In genomic region chr12:76318282-76319212, GRCm38 (mm10) we compare ENCODE assay signal across 8 mouse cellular contexts. TPM values are rescaled to one million over a fixed set of nuclear protein-coding genes. Genes with fewer than 3 reads are reported as not detected.
DNase-seq lines count a peak whose midpoint lies in the region; ATAC-seq and TF ChIP-seq lines count a peak whose summit lies in the region.

No protein-coding gene starts in this region.

- H3K9ac ChIP-seq in kidney, embryonic 16.5 days (replicated peaks; ENCODE audit: low read length), result no peak overlapping the region
- no peak overlapping the region for H3K9ac ChIP-seq in liver, embryonic 15.5 days

- peak overlapping the region; percentile 15; the same call in 1 of the 2 replicates for H3K27ac ChIP-seq in kidney, embryonic 16.5 days (ENCODE audit: low read length)
- H3K27ac ChIP-seq in liver, embryonic 15.5 days (replicated peaks), result peak overlapping the region; percentile 82
- H3K27ac ChIP-seq in spleen, adult 2 months (ENCODE audit: insufficient read depth, low read length), result peak overlapping the region; percentile 82

- H3K9me3 ChIP-seq in kidney, embryonic 16.5 days (ENCODE audit: low read length), result no peaks in the 10 kb centered on the region
- H3K9me3 ChIP-seq in liver, embryonic 15.5 days (replicated peaks), result no peaks in the 10 kb centered on the region

- H3K4me1 ChIP-seq in kidney, embryonic 16.5 days (ENCODE audit: insufficient read depth, low read length), result 0 out of 2 replicates have a peak, but pooled peaks cover 5% of the 10 kb centered on the region
- peaks cover 28% of the 10 kb centered on the region for H3K4me1 ChIP-seq in liver, embryonic 15.5 days (replicated peaks)
- peaks cover 8% of the 10 kb centered on the region; the same call in 1 of the 2 replicates for H3K4me1 ChIP-seq in spleen, adult 2 months (ENCODE audit: control insufficient read depth, insufficient read depth, insufficient read length)

- WGBS in kidney, embryonic 16.5 days, result 56% methylated on average over 9 of the region's 9 CpGs
- WGBS in liver, embryonic 15.5 days (ENCODE audit: insufficient replicate concordance), result 3% methylated on average over 9 of the region's 9 CpGs
- 18% methylated on average over 9 of the region's 9 CpGs for WGBS in spleen, adult 2 months

- no peak for TF ChIP-seq POLR2A in spleen, adult 2 months (IDR thresholded peaks at IDR 0.05; ENCODE audit: low read depth, low read length)

- no peak overlapping the region for H3K4me2 ChIP-seq in kidney, embryonic 16.5 days (replicated peaks; ENCODE audit: low read depth, low read length)
- H3K4me2 ChIP-seq in liver, embryonic 15.5 days, result peak overlapping the region; percentile 58

- no peak for TF ChIP-seq CTCF in spleen, adult 2 months (IDR thresholded peaks at IDR 0.05; ENCODE audit: extremely low read depth, insufficient read depth, insufficient read length, insufficient replicate concordance)

- ATAC-seq in kidney, embryonic 16.5 days (ENCODE audit: low FRiP score, low TSS enrichment), result no peak
- ATAC-seq in liver, embryonic 15.5 days (ENCODE audit: insufficient read depth), result peak; percentile 90

- peaks cover 30% of the 10 kb centered on the region for H3K36me3 ChIP-seq in kidney, embryonic 16.5 days (ENCODE audit: insufficient read depth, low read length)
- H3K36me3 ChIP-seq in liver, embryonic 15.5 days (replicated peaks), result peaks cover 63% of the 10 kb centered on the region
- H3K36me3 ChIP-seq in spleen, adult 2 months (ENCODE audit: control insufficient read depth, insufficient read depth, low read length), result peaks cover 1% of the 10 kb centered on the region; the same call in 1 of the 2 replicates

- H3K4me3 ChIP-seq in kidney, embryonic 16.5 days (ENCODE audit: low read length), result no peak overlapping the region
- H3K4me3 ChIP-seq in liver, embryonic 15.5 days (replicated peaks), result no peak overlapping the region; the same call in 1 of the 2 replicates
- peak overlapping the region; percentile 34; the same call in 1 of the 2 replicates for H3K4me3 ChIP-seq in spleen, adult 2 months (ENCODE audit: extremely low read depth, insufficient read depth, insufficient read length)

- DNase-seq in kidney, adult 8-10 months, result no peak
- peak; percentile 80 for DNase-seq in c-Kit-positive CD71-positive TER-119-positive erythroid progenitor cells, embryonic 14.5 days (ENCODE audit: low spot score)
- peak; percentile 42 to 62 for DNase-seq in spleen, adult 2 months (ENCODE audit: low read depth in 1 of 2, low spot score in 2 of 2)
- DNase-seq in adrenal gland, postnatal 25 days, result no peak
- DNase-seq in urinary bladder, postnatal 4 days (ENCODE audit: low spot score in 2 of 2), result no peak
- DNase-seq in ovary, postnatal 10 days (ENCODE audit: low spot score), result no peak

- H3K27me3 ChIP-seq in kidney, embryonic 16.5 days (ENCODE audit: insufficient read depth, low read length), result no peaks in the 10 kb centered on the region
- no peaks in the 10 kb centered on the region for H3K27me3 ChIP-seq in liver, embryonic 15.5 days
- H3K27me3 ChIP-seq in spleen, adult 2 months (ENCODE audit: control insufficient read depth, insufficient read depth, low read length), result no peaks in the 10 kb centered on the region

RNA-seq across cellular contexts. Expression of gene Akap5, which starts 6.1 kb away (rescaled TPM):
- 1.4 and 1.9 TPM in 2 replicates for polyA plus RNA-seq in kidney, embryonic 16.5 days (2015; fragmentation: Nextera tagmentation; extraction: Ambion mirVana)
- 0.17 and 0.25 TPM in 2 replicates for polyA plus RNA-seq in liver, embryonic 15.5 days (2015; fragmentation: Nextera tagmentation; extraction: Ambion mirVana)
- 0.22 and 0.29 TPM in 2 replicates for polyA plus RNA-seq in spleen, adult 2 months (2012; rRNA removed)
- 0.81 and 1.1 TPM in 2 replicates for total RNA-seq in adrenal gland, postnatal 25 days (2021)

RNA-seq across cellular contexts. Expression of gene Zbtb25, which starts 50.9 kb away (rescaled TPM):
- polyA plus RNA-seq in kidney, embryonic 16.5 days (2015; fragmentation: Nextera tagmentation; extraction: Ambion mirVana), result 14.0 and 15.2 TPM in 2 replicates
- 5.1 and 6.1 TPM in 2 replicates for polyA plus RNA-seq in liver, embryonic 15.5 days (2015; fragmentation: Nextera tagmentation; extraction: Ambion mirVana)
- polyA plus RNA-seq in spleen, adult 2 months (2012; rRNA removed), result 6.9 and 7.5 TPM in 2 replicates
- total RNA-seq in adrenal gland, postnatal 25 days (2021), result 8.7 and 12.9 TPM in 2 replicates

RNA-seq across cellular contexts. Expression of gene Zbtb1, which starts 51.5 kb away (rescaled TPM):
- 10.0 and 10.5 TPM in 2 replicates for polyA plus RNA-seq in kidney, embryonic 16.5 days (2015; fragmentation: Nextera tagmentation; extraction: Ambion mirVana)
- 3.3 and 3.4 TPM in 2 replicates for polyA plus RNA-seq in liver, embryonic 15.5 days (2015; fragmentation: Nextera tagmentation; extraction: Ambion mirVana)
- polyA plus RNA-seq in spleen, adult 2 months (2012; rRNA removed), result 2.1 and 2.5 TPM in 2 replicates
- total RNA-seq in adrenal gland, postnatal 25 days (2021), result 8.1 and 8.2 TPM in 2 replicates

Comparison
In these comparisons a context has a peak if more than half of its experiments do, and no peak if none do; other contexts are left out.
1. H3K27ac ChIP-seq: peak in every context shown above with its lines; median percentile 82 in liver, embryonic 15.5 days; 82 in spleen, adult 2 months; 15 in kidney, embryonic 16.5 days.
2. DNase-seq: peak in c-Kit-positive CD71-positive TER-119-positive erythroid progenitor cells, embryonic 14.5 days (single experiment) and spleen, adult 2 months (2 of 2); none in kidney, adult 8-10 months (0 of 2), adrenal gland, postnatal 25 days (single experiment), urinary bladder, postnatal 4 days (0 of 2) and ovary, postnatal 10 days (single experiment).